Mouse (Mus musculus): ENCODE results near the gene Fdxr.
A peak's percentile ranks its signal among the peaks of the same experiment; 100 is the strongest.

The Fdxr gene

DNA sequence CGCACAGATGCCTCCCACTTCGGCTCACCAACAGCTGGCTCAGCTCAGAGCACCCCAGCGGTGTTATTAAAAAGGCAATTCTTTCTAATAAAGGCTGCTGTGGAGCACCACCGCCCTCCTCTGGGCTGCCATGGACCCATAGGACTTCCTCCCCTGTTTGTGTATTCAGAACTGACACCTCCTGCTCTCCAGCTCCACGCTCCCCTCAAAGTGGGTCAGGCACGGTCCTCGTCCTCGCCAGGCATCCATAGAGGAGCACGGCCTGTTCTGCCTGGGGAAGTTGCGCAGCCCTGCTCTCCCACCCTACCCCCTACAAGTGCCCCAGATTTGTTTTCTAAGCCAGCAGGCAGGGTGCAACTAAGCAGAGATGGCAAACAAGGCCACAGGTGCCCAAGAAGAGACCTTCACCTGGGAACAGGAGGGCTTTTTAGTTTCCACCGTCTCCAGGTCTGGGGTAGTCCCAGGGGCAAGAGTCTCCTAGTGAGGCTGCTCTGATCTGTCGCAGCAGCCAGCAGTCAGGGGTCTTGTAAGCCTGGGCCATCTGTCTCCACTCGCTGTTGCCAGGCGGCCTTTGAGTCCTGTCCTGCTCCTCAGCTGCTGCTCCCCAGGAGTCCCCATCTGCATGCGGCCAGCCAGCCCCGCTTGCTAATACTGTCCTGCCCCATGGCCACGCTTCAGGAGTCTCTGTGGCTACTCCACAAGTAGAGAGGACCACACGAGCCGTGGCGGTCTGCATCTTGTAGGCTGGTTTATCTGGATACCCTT is 43.1 kb downstream of the Fdxr start:
- DNase-seq: peak; percentile 33

DNA sequence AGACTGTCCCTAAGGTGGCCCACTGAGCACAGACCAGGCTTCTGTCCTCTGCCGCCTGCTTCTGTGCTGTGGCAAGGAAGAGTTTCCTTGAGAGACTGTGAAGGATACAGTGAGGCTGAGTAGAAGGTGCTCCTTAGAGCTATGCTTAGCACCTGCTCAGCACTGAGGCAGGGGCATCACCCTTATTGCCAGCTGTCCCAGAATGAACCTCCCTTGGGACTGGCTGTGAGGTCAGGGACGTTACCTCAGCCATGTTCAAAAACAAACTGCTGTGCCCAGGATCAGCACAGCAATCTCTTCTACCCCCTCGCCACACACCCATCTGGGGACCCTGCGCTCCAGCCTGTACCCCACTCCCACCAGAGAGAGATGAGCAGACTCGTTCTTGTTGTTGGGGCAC is 44.0 kb downstream of the Fdxr start:
- DNase-seq: no peak

DNA sequence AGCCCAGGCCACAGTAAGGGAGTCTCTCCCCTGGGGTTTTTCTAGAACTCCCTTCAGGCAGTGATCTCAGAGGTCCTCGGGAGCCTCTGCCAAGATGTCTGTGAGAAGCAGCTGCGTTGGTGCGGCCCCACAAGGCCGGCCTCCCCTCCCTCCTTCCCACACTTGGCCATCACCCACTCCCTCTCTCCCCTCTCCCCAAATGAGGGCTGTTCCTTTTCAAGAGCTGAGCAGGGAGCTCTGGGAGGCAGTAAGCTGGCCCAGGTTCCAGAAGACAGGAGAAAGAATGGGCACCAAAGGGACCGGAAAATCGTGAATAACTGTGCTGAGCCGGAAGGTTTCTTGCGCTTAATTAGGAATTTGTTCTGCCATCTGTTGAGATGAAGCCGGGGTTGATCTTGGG is 44.9 kb downstream of the Fdxr start:
- no peak for DNase-seq

DNA sequence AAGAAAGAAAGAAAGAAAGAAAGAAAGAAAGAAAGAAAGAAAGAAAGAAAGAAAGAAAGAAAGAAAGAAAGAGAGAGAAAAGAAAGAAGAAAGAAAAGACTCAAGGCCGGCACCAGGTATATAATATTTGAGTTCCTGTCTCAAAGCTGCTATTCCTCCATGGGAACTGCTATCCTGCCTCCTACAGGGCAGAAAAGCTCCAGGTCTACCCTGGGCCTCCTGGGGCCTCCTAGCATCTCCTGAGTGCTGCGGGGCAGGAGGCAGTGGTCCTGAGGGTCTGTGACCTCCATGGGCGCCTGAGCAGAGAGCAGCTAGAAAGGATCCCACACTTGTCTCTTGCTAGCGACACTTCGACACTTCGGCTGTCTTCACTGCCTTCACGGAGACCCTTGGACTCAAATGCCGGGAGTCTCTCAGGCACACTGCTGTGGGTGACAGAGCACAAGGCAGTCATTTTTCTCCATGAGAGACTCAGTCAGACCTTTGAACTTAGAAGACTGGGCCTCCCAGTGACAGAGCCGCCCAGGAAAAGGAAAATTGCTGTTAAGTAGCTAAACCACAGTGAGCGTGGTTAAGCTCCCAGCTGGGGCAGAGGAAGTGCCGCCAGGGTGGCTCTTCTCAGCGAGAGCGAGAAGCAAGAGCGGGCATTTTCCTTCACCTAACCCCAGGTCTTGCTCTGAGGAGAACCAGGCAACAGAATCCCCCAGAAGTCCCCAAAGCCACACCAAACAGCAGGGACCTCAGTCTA is 45.5 kb downstream of the Fdxr start:
- no peak for DNase-seq

DNA sequence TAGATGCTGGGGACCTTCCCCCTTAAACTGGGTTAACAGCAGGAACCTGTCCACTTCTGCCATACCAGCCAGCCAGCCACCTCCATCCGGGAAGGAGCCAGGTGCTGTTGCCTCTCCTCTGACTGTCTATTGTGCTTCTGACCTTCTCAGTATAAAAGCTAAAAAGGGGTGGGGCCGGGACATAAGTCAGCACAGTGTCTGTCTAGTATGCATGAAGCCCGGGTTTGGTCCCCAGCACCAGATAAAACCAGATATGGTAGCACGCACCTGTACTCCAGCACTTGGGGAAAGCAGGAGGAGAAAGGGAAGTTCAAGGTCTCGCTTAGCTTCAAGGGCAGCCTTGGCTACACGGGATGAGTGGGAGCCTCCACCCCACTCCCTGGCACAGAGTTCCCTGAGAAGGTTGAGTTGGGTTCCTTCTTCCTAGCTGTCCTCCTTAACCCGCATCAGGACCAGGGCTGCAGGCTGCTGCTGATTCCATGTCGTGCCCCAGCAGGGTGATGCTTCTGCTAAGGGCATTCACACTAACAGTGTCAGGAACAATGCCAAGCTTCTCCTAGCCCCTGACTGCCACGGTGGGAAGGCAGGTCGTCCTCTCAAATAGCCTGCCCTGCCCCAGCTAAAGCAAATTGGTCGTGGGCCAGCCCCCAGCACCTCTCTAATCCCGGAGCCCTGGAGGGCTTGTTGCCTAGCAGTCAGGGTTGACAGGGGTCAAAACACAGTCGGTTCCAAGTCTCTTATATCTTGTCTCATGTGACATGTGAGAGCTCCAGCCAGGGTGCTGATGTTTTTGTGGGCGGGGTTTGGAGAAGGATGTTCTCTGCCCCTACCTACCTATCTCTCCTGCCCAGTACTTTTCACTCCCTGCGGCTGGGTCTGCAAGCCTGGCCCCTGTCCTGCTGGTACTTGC is 47.6 kb downstream of the Fdxr start:
- no peak for DNase-seq

DNA sequence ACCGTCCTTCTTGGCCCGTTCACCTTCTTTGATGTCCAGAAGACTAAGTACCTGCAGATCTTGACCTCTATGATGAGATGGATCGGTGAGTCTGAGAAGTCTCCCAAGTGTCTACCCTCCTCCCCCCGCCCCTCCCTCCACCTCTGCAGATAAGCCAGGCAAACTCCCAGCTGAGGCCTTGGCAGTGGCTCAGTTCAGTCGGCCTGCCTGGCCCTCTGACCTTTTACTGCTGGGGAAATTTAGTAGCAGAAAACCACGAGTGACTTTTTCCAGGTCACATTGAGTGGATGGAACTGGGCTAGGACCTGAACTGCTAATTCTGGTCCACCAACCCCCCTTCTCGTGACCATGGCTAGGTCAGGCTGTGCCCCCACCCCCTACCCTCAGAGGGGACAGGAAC is 48.4 kb downstream of the Fdxr start:
- no peak for DNase-seq

DNA sequence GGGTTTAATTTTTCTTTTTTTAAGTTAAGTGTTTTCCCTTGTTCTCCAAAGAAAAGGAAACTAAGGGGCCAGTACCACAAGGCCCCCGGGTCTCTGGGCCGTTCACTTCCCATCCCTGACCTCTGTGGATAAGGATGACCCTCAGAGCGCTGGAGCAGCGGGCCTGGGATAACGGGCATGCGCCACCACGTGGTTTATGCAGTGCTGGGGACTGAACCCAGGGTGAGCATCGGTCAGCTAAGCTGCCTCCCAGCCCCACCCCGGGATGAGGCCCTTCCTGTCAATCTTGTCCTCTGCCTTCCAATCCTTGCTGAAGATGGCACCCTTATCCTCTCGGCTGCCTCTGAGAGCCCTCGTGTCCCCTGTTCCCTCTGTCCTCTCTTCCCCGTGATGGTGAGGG is 49.2 kb downstream of the Fdxr start:
- no peak for DNase-seq

- peak; percentile 42 for DNase-seq
These were observed 49.9 kb downstream of the Fdxr start for GRCm38 (mm10) chr11:115226811-115227491.

- no peak for DNase-seq
These were observed 51.5 kb downstream of the Fdxr start for GRCm38 (mm10) chr11:115225301-115225700.

- peak; percentile 82 for DNase-seq
These were observed 52.0 kb downstream of the Fdxr start for GRCm38 (mm10) chr11:115224889-115225288.

GRCm38 (mm10) chr11:115223877-115224276 is 53.0 kb downstream of the Fdxr start:
- no peak for DNase-seq

DNA sequence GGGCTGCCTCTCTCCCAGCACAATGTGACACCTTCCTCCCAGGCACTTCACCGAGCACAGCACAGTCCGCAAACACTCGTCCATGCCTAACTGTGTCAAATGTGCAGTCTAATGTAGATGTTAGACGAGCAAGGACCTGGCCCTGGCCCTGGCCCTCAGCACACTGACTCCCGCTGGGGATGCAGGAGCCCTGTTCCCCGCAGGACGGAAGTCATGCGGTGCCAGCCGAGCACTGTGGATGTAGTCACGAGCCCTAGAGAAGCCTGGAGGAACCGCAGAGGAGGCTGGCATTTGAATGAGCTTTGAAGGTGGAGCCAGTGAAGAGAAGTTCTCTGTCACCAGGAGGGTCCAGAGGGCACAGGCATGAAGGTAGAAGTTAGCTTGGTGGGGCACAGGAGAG is 53.4 kb downstream of the Fdxr start:
- no peak for DNase-seq

GRCm38 (mm10) chr11:115222570-115222969 is 54.3 kb downstream of the Fdxr start:
- DNase-seq: peak; percentile 47

DNA sequence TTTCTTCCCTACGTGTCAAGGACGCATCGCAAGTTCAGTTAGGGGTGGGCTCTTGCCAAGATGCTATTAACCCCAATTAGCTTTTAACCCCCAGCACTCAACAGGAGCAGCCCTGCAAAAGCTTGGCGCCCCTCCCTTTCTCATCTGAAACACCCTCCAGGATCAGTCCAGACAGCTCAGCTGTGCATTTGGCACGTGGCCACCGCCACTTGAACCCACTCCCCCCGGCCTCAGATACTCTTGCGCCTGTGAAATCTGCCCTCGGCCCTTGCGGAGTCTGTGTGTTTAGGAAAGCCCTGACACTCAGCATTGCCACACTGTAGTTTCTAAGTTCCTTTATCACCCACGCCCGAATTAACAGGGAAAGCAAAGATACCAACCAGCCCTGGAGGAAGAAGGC is 54.8 kb downstream of the Fdxr start:
- peak; percentile 51 for DNase-seq

GRCm38 (mm10) chr11:115219685-115220084 is 57.2 kb downstream of the Fdxr start:
- no peak for DNase-seq

- DNase-seq: peak; percentile 90
These were observed 57.6 kb downstream of the Fdxr start for GRCm38 (mm10) chr11:115219263-115219662.
